Mouse (Mus musculus) spleen, adult 2 months (tissue): ENCODE results near the gene Ranbp3. TPM values are rescaled to one million over a fixed set of nuclear protein-coding genes. Genes with fewer than 3 reads are reported as not detected.

Source experiments
- DNase-seq, 2 experiments: peaks; one replicate each; pipeline versions ENCODE4 v3.0.0 to v3.0.0-alpha.2; 2012 to 2021; ENCODE audit warnings: low spot score in 2 of 2, low read depth in 1 of 2
- H3K27ac ChIP-seq: fragments of 200-500 bp; 2 replicates; pipeline ENCODE4 v1.5.1; 2012; ENCODE audit warnings: low read length, inconsistent platforms; ENCODE audit not compliant: insufficient read depth
- H3K27me3 ChIP-seq: fragments of 200-500 bp; 2 replicates; pipeline ENCODE4 v1.6.1; 2012; ENCODE audit warnings: mild to moderate bottlenecking, moderate library complexity, low read length, inconsistent platforms; ENCODE audit not compliant: control insufficient read depth, insufficient read depth
- H3K36me3 ChIP-seq: fragments of 200-500 bp; 2 replicates; pipeline ENCODE4 v1.6.1; 2012; ENCODE audit warnings: mild to moderate bottlenecking, low read length, inconsistent platforms; ENCODE audit not compliant: control insufficient read depth, insufficient read depth
- H3K4me1 ChIP-seq: fragments of 200-500 bp; 2 replicates; pipeline ENCODE4 v1.6.1; 2011; ENCODE audit warnings: inconsistent platforms; ENCODE audit not compliant: control insufficient read depth, insufficient read depth, insufficient read length
- H3K4me3 ChIP-seq: fragments of 200-500 bp; 2 replicates; pipeline ENCODE4 v1.5.1; 2011; ENCODE audit warnings: mild to moderate bottlenecking, inconsistent platforms; ENCODE audit not compliant: insufficient read depth, insufficient read length; ENCODE audit errors: extremely low read depth
- CTCF ChIP-seq: fragments of 200-500 bp; IDR thresholded peaks from 2 replicates; pipeline ENCODE4 v1.5.1; 2011; ENCODE audit warnings: mild to moderate bottlenecking, inconsistent platforms; ENCODE audit not compliant: insufficient read depth, insufficient read length, insufficient replicate concordance; ENCODE audit errors: extremely low read depth
- POLR2A ChIP-seq: fragments of 200-500 bp; IDR thresholded peaks from 2 replicates; pipeline ENCODE4 v1.6.1; 2011; ENCODE audit warnings: low read depth, low read length, inconsistent platforms
- WGBS: fragments of 180-500 bp; shearing (Covaris S2); methylation state at CpG from one replicate; pipeline ENCODE4 v1.1.7; 2018; 5-methylcytosine and 5-hydroxymethylcytosine counted together
- polyA plus RNA-seq: library from polyadenylated mRNA; depleted of rRNA; stranded (reverse); fragments of >200 nt; gene quantifications from 2 replicates; pipeline ENCODE4 v1.2.3, GENCODE M21; 2012

The Ranbp3 gene
- polyA plus RNA-seq, 1 experiment, result 72.6 TPM

DNA sequence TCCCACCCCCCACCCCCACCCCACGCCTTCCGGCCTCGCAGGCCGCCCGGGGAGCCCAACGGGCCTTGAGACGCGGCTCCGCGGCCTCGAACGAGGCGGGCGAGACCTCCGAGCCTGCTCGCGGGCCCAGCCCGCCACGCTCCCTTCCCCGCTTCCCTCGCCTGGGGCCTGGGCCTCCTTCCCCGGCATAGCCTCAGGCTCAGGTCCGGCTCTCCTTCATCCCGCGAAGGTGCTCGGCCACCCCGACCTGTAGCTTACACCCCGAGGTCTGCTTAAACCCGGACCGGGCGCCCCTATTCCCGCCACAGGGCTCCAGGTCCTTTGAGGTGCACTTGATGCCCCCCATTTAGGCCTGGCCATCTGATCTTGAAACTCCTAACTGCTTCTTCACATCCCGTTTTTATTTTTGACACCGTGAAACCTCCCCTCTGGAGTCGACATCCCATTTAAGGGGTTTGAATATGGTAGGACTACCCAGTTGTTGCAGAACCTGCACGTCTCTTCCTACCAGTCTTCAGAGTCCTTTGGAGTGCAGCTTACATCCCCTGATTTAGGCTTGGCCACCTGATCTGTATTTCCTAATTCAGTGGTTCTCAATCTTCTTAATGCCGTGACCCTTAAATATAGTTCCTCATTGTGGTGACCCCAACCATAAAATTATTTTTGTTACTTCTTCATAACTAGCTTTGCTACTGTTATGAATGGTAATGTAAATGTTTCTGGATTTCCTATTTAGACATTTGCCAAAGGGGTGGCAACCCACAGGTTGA, 738 bp downstream of the Ranbp3 start:
- 2% methylated on average over 26 of the region's 37 CpGs for WGBS
- Histone ChIP-seq H3K27me3 (no peaks in the 10 kb centered on the region), H3K36me3 (peaks cover 3% of the 10 kb centered on the region), H3K4me1 (peaks cover 3% of the 10 kb centered on the region; the same call in 1 of the 2 replicates), H3K27ac (peak overlapping the region; percentile 74), H3K4me3 (peak overlapping the region; percentile 82)
- peak in 1 of 2 experiments; percentile 30 for DNase-seq
- TF ChIP-seq CTCF (no peak), POLR2A (no peak)

DNA sequence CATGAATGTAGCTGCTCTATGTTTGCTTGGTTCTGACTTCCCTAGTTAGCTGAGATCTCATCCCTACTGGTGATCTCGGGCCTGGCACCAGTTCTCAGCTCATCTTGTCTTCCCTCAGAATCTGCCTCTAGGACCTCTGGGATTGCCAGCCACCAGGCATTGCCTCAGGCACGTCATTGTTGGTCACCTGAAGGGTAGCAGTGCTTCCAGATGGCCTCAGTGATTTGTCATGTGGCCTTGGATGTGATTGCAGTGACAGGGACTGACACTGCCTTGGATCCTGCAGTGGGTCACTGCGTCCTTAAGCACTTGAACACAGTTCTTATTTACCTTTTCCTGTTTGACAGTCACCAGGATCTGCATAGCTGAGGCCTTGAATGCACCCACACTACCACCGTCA, 8.7 kb downstream of the Ranbp3 start:
- no peaks in the 10 kb centered on the region for H3K27me3 ChIP-seq
- no peak for TF ChIP-seq POLR2A
- no peak for TF ChIP-seq CTCF
- DNase-seq, result no peak
- peaks cover 8% of the 10 kb centered on the region for H3K36me3 ChIP-seq
- 85% methylated on average over 4 of the region's 4 CpGs for WGBS
- no peak overlapping the region for H3K4me3 ChIP-seq
- H3K27ac ChIP-seq, result no peak overlapping the region
- H3K4me1 ChIP-seq, result no peaks in the 10 kb centered on the region; the same call in 1 of the 2 replicates

DNA sequence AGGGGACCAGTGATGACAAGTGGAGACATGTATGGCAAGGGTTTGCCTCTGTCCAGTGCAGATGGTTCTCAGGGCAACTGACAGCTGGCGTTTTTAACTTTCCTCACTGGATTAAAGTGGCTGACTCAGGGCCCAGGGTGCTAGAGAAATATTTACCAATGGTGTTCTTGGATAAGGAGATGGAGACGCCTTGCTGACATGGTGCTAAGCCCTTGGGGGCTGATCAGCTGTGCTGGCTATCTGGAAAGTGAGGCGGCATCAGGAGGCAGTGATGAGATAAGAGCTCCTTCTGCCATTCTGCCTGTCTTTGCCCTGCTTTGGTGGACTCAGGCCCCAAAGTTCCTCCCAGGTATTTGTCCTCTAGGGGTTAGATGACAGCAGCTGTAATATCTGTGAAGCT, 9.8 kb downstream of the Ranbp3 start:
- no peak overlapping the region for H3K27ac ChIP-seq
- WGBS, result 81% methylated on average over 3 of the region's 3 CpGs
- TF ChIP-seq POLR2A (no peak), CTCF (no peak)
- H3K4me1 ChIP-seq, result no peaks in the 10 kb centered on the region; the same call in 1 of the 2 replicates
- H3K4me3 ChIP-seq, result no peak overlapping the region
- no peaks in the 10 kb centered on the region for H3K27me3 ChIP-seq
- DNase-seq, result no peak
- peaks cover 13% of the 10 kb centered on the region for H3K36me3 ChIP-seq

DNA sequence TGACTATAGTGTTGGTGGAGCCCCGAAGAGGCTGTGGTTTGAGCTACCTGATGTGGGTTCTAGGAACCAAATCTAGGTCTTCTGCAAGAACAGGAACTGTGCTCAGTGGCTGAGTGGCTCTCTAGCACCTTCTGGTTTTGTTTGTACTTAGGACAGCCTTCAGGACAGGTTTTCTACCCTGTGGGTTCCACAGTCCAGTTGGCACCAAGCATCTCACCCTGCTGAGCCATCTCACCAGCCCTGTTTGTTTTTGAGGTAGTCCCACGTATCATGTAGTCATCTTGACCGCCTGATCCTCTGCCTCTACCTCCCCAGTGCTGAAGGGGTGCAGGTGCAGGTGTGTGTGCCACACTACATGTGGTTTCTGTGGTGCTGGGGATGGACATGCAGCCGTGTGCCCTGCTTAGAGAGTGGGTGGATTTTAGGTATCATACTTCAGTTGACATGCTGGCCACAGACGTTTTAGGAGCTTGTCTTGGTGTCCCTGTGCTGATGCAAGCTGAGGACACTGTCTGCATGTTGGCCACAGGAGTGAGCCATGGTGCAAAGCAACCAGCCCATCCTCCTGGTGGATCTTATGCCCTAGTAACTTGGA, 10.5 kb downstream of the Ranbp3 start:
- WGBS, result 58% methylated on average over 5 of the region's 5 CpGs
- DNase-seq, result no peak
- Histone ChIP-seq H3K4me1 (no peaks in the 10 kb centered on the region; the same call in 1 of the 2 replicates), H3K4me3 (no peak overlapping the region), H3K36me3 (peaks cover 16% of the 10 kb centered on the region), H3K27ac (no peak overlapping the region), H3K27me3 (no peaks in the 10 kb centered on the region)
- no peak for TF ChIP-seq POLR2A
- no peak for TF ChIP-seq CTCF

GRCm38 (mm10) chr17:56684649-56685048, 11.6 kb downstream of the Ranbp3 start:
- TF ChIP-seq POLR2A, result no peak
- no peak for TF ChIP-seq CTCF
- no peaks in the 10 kb centered on the region for H3K27me3 ChIP-seq
- H3K36me3 ChIP-seq, result peaks cover 17% of the 10 kb centered on the region
- no peaks in the 10 kb centered on the region; the same call in 1 of the 2 replicates for H3K4me1 ChIP-seq
- DNase-seq, result no peak
- H3K4me3 ChIP-seq, result no peak overlapping the region
- WGBS, result 96% methylated on average over 2 of the region's 2 CpGs
- H3K27ac ChIP-seq, result no peak overlapping the region

- Histone ChIP-seq H3K27me3 (no peaks in the 10 kb centered on the region), H3K36me3 (peaks cover 20% of the 10 kb centered on the region), H3K4me3 (no peak overlapping the region), H3K27ac (no peak overlapping the region), H3K4me1 (no peaks in the 10 kb centered on the region; the same call in 1 of the 2 replicates)
- TF ChIP-seq CTCF, result no peak
- no peak for TF ChIP-seq POLR2A
- WGBS, result 80% methylated on average over 4 of the region's 4 CpGs
- DNase-seq, result no peak
These were observed 13.7 kb downstream of the Ranbp3 start for GRCm38 (mm10) chr17:56686801-56687200.

GRCm38 (mm10) chr17:56688045-56688444, 15.0 kb downstream of the Ranbp3 start:
- no peak for DNase-seq
- H3K36me3 ChIP-seq, result peaks cover 31% of the 10 kb centered on the region
- TF ChIP-seq POLR2A, result no peak
- no peak for TF ChIP-seq CTCF
- no peaks in the 10 kb centered on the region; the same call in 1 of the 2 replicates for H3K4me1 ChIP-seq
- no peak overlapping the region for H3K27ac ChIP-seq
- H3K4me3 ChIP-seq, result no peak overlapping the region
- H3K27me3 ChIP-seq, result no peaks in the 10 kb centered on the region
